Mouse (Mus musculus) cortical plate, adult 2 months (tissue): Measurements from ENCODE around the gene Vmn2r91.

Experiments
- CTCF ChIP-seq: fragments of 200-500 bp; IDR thresholded peaks from 2 replicates; pipeline ENCODE4 v1.5.1; 2011; ENCODE audit warnings: mild to moderate bottlenecking, control low read depth, low read length; ENCODE audit not compliant: insufficient read depth; ENCODE audit errors: extremely low read depth
- POLR2A ChIP-seq: fragments of 200-500 bp; IDR thresholded peaks from 2 replicates; pipeline ENCODE4 v1.6.1; 2011; ENCODE audit warnings: mild to moderate bottlenecking, low read length, control low read depth; ENCODE audit not compliant: insufficient read depth; ENCODE audit errors: extremely low read depth

DNA sequence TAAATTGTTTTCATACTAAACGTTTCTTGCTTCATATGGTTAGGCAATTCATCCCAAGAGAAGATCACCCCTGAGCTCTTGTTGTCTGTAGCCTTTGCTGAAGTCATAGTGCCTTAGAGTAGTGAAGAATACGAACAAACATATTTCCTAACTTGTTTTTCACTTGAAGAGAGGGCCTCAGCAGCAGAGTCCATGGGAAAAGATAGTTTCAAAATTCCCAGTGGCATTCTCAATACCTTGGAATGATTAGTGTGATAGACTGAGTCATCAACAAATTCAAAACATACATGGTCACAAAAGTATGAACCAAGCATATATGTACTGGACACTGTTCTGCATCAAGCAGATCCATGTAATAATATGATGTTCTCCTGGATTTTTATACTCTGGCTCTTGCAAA is 35.7 kb upstream of the Vmn2r91 start, which contains the start of gene Vmn2r124:
- no peak for TF ChIP-seq CTCF
- TF ChIP-seq POLR2A = no peak
